ENCODE assay signal across 13 mouse cellular contexts in the genomic region with DNA sequence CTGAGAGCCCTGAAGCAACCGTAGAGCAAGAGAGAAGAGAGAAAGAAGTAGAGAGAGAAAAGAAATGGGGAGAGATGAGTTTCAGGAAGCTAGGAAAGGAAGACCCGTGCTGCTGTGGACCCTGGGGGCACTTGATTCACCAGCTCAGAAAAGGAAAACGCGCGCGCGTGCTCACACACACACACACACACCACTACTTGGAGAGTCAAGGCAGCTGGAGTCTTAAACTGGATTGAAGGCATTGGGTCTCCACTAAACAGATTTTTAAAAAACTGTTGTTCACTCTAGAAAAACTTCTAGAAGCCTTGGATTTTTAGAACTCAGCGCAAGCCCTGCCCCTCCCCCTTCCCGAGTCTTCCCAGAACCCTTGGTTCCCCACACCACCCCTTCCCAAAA. TPM values are rescaled to one million over a fixed set of nuclear protein-coding genes. Genes with fewer than 3 reads are reported as not detected.
DNase-seq lines count a peak whose midpoint lies in the region; ATAC-seq and TF ChIP-seq lines count a peak whose summit lies in the region.
"Had no signal": no experiment of that assay in that cellular context is flagged by ENCODE, and none has a peak within 500 bp of the region (broad histone marks: within the 10 kb centered on the region; RNA-seq: fewer than 3 reads in every experiment).

No protein-coding gene starts in this region.

- no peaks in the 10 kb centered on the region for H3K36me3 ChIP-seq in intestine, embryonic 14.5 days (ENCODE audit: control insufficient read depth, insufficient read depth, low read length)
- H3K36me3 ChIP-seq in intestine, embryonic 15.5 days, result no peaks in the 10 kb centered on the region
- no peaks in the 10 kb centered on the region for H3K36me3 ChIP-seq in embryonic facial prominence, embryonic 11.5 days (replicated peaks; ENCODE audit: control insufficient read depth, insufficient read depth, low read depth, low read length)
- no peaks in the 10 kb centered on the region for H3K36me3 ChIP-seq in hindbrain, postnatal 0 days (ENCODE audit: insufficient read depth, low read length)
- no peaks in the 10 kb centered on the region for H3K36me3 ChIP-seq in midbrain, postnatal 0 days (ENCODE audit: insufficient read depth, low read length)

- no peak for ATAC-seq in intestine, embryonic 14.5 days (replicated peaks; ENCODE audit: low FRiP score, low TSS enrichment, low read depth)
- ATAC-seq in intestine, embryonic 15.5 days, result no peak
- ATAC-seq in embryonic facial prominence, embryonic 11.5 days (replicated peaks; ENCODE audit: insufficient number of reproducible peaks, low FRiP score, low TSS enrichment, low read depth), result no peak
- no peak for ATAC-seq in hindbrain, postnatal 0 days
- no peak for ATAC-seq in midbrain, postnatal 0 days (ENCODE audit: low FRiP score)

- H3K4me1 ChIP-seq in intestine, embryonic 14.5 days (replicated peaks; ENCODE audit: control insufficient read depth, insufficient read depth, low read length), result peaks cover 11% of the 10 kb centered on the region
- H3K4me1 ChIP-seq in intestine, embryonic 15.5 days (replicated peaks), result peaks cover 21% of the 10 kb centered on the region
- H3K4me1 ChIP-seq in embryonic facial prominence, embryonic 11.5 days (ENCODE audit: control insufficient read depth, insufficient read depth, low read length), result no peaks in the 10 kb centered on the region; the same call in 1 of the 2 replicates
- 0 out of 2 replicates have a peak, but pooled peaks cover 3% of the 10 kb centered on the region for H3K4me1 ChIP-seq in hindbrain, postnatal 0 days (ENCODE audit: insufficient read depth, low read length)
- no peaks in the 10 kb centered on the region for H3K4me1 ChIP-seq in midbrain, postnatal 0 days (ENCODE audit: insufficient read depth, low read length)

- TF ChIP-seq CTCF in hindbrain, postnatal 0 days (IDR thresholded peaks at IDR 0.05; ENCODE audit: low read depth), result no peak
- TF ChIP-seq CTCF in midbrain, postnatal 0 days (IDR thresholded peaks at IDR 0.05), result no peak

- intact Hi-C loops in left cerebral cortex, postnatal 4 days (cut with DNase I), result loop anchor here (5.0 kb wide), 1 partner anchor 337 kb away; no protein-coding TSS in a partner anchor

- no peak overlapping the region for H3K4me3 ChIP-seq in intestine, embryonic 14.5 days (ENCODE audit: low read depth, low read length)
- H3K4me3 ChIP-seq in intestine, embryonic 15.5 days (replicated peaks), result no peak overlapping the region
- peak overlapping the region; percentile 33 for H3K4me3 ChIP-seq in embryonic facial prominence, embryonic 11.5 days (ENCODE audit: low read depth, low read length)
- peak overlapping the region; percentile 67 for H3K4me3 ChIP-seq in hindbrain, postnatal 0 days (ENCODE audit: low read length)
- peak overlapping the region; percentile 74 for H3K4me3 ChIP-seq in midbrain, postnatal 0 days (ENCODE audit: low read depth, low read length)

- peaks cover 99% of the 10 kb centered on the region for H3K27me3 ChIP-seq in intestine, embryonic 14.5 days (replicated peaks; ENCODE audit: control insufficient read depth, insufficient read depth, low read length)
- peaks cover 93% of the 10 kb centered on the region for H3K27me3 ChIP-seq in intestine, embryonic 15.5 days (replicated peaks)
- peaks cover 49% of the 10 kb centered on the region for H3K27me3 ChIP-seq in embryonic facial prominence, embryonic 11.5 days (ENCODE audit: control insufficient read depth, insufficient read depth, low read length)
- peaks cover 29% of the 10 kb centered on the region for H3K27me3 ChIP-seq in hindbrain, postnatal 0 days (ENCODE audit: insufficient read depth, low read length)
- H3K27me3 ChIP-seq in midbrain, postnatal 0 days (ENCODE audit: insufficient read depth, low read length), result peaks cover 4% of the 10 kb centered on the region; the same call in 1 of the 2 replicates

- DNase-seq in intestine, embryonic 14.5 days (ENCODE audit: low spot score), result peak; percentile 66
- DNase-seq in embryonic facial prominence, embryonic 11.5 days (ENCODE audit: low spot score), result peak; percentile 31
- DNase-seq in hindbrain, postnatal 0 days (ENCODE audit: low spot score), result peak; percentile 39
- no peak for DNase-seq in midbrain, postnatal 0 days (ENCODE audit: low spot score)
- no peak for DNase-seq in thymus, postnatal 0 days (ENCODE audit: low spot score)
- no peak for DNase-seq in left cerebral cortex, postnatal 4 days
- DNase-seq in cerebellum, adult 11-12 months, result no peak
- DNase-seq: adrenal gland, adult 8-10 months; cerebellum, postnatal 25 days; gastrocnemius, postnatal 36 days; layer of hippocampus, postnatal 36 days had no signal

- H3K9ac ChIP-seq in intestine, embryonic 14.5 days (ENCODE audit: low read length), result no peak overlapping the region
- H3K9ac ChIP-seq in intestine, embryonic 15.5 days, result no peak overlapping the region
- H3K9ac ChIP-seq in embryonic facial prominence, embryonic 11.5 days (replicated peaks; ENCODE audit: low read length), result peak overlapping the region; percentile 26; the same call in 1 of the 2 replicates
- peak overlapping the region; percentile 85 for H3K9ac ChIP-seq in hindbrain, postnatal 0 days (replicated peaks; ENCODE audit: low read length)
- peak overlapping the region; percentile 87 for H3K9ac ChIP-seq in midbrain, postnatal 0 days (replicated peaks; ENCODE audit: low read length, poor library complexity, severe bottlenecking)

- WGBS in intestine, embryonic 14.5 days, result 2% methylated on average over 9 of the region's 9 CpGs
- 4% methylated on average over 9 of the region's 9 CpGs for WGBS in intestine, embryonic 15.5 days
- WGBS in embryonic facial prominence, embryonic 11.5 days, result 3% methylated on average over 9 of the region's 9 CpGs
- 9% methylated on average over 9 of the region's 9 CpGs for WGBS in hindbrain, postnatal 0 days
- 10% methylated on average over 9 of the region's 9 CpGs for WGBS in midbrain, postnatal 0 days

- no peak overlapping the region for H3K4me2 ChIP-seq in intestine, embryonic 14.5 days (ENCODE audit: low read length)
- H3K4me2 ChIP-seq in intestine, embryonic 15.5 days (replicated peaks), result no peak overlapping the region
- peak overlapping the region; percentile 49 for H3K4me2 ChIP-seq in embryonic facial prominence, embryonic 11.5 days (ENCODE audit: low read depth, low read length)
- H3K4me2 ChIP-seq in hindbrain, postnatal 0 days (ENCODE audit: low read depth, low read length), result peak overlapping the region; percentile 62
- H3K4me2 ChIP-seq in midbrain, postnatal 0 days (ENCODE audit: low read depth, low read length, poor library complexity, severe bottlenecking), result peak overlapping the region; percentile 66

- no peak overlapping the region for H3K27ac ChIP-seq in intestine, embryonic 14.5 days (ENCODE audit: low read depth)
- H3K27ac ChIP-seq in intestine, embryonic 15.5 days, result no peak overlapping the region
- H3K27ac ChIP-seq in embryonic facial prominence, embryonic 11.5 days (replicated peaks; ENCODE audit: low read depth, low read length), result no peak overlapping the region
- H3K27ac ChIP-seq in hindbrain, postnatal 0 days, result peak overlapping the region; percentile 22
- peak overlapping the region; percentile 75 for H3K27ac ChIP-seq in midbrain, postnatal 0 days (ENCODE audit: low read depth, low read length)

- no peaks in the 10 kb centered on the region for H3K9me3 ChIP-seq in intestine, embryonic 14.5 days (ENCODE audit: control insufficient read depth, low read length)
- H3K9me3 ChIP-seq in intestine, embryonic 15.5 days, result no peaks in the 10 kb centered on the region
- H3K9me3 ChIP-seq in embryonic facial prominence, embryonic 11.5 days (replicated peaks; ENCODE audit: control insufficient read depth, low read length), result no peaks in the 10 kb centered on the region
- H3K9me3 ChIP-seq in hindbrain, postnatal 0 days (ENCODE audit: low read length), result no peaks in the 10 kb centered on the region
- no peaks in the 10 kb centered on the region for H3K9me3 ChIP-seq in midbrain, postnatal 0 days (ENCODE audit: low read length)

RNA-seq across cellular contexts. Expression of gene Irx1, which starts 3.2 kb away (rescaled TPM):
- not detected in 2 replicates for polyA plus RNA-seq in intestine, embryonic 14.5 days (2014; fragmentation: Nextera tagmentation; extraction: Ambion mirVana)
- not detected in 2 replicates for polyA plus RNA-seq in intestine, embryonic 15.5 days (2015; fragmentation: Nextera tagmentation; extraction: Ambion mirVana)
- 2.2 and 2.4 TPM in 2 replicates for polyA plus RNA-seq in embryonic facial prominence, embryonic 11.5 days (2014; fragmentation: Nextera tagmentation; extraction: Ambion mirVana)
- total RNA-seq in hindbrain, postnatal 0 days (2014; rRNA removed), result 69.9 and 83.6 TPM in 2 replicates
- 6.2 and 8.2 TPM in 2 replicates for polyA plus RNA-seq in hindbrain, postnatal 0 days (2015; fragmentation: Nextera tagmentation; extraction: Ambion mirVana)
- total RNA-seq in midbrain, postnatal 0 days (2014; rRNA removed), result 93.0 and 96.1 TPM in 2 replicates
- polyA plus RNA-seq in midbrain, postnatal 0 days (2015; fragmentation: Nextera tagmentation; extraction: Ambion mirVana), result 8.3 and 9.1 TPM in 2 replicates
- polyA plus RNA-seq in thymus, postnatal 0 days (2015; fragmentation: Nextera tagmentation; extraction: Ambion mirVana), result 0.05 TPM in 2 replicates
- 1 to 10 TPM in 1 of 2 experiments, under 1 TPM in 1; 0.34 to 1.2 TPM for total RNA-seq in left cerebral cortex, postnatal 4 days (2021)
- total RNA-seq: adrenal gland, adult 8-10 months; gastrocnemius, postnatal 36 days had no signal
- polyA plus RNA-seq: spleen, adult 2 months had no signal

Comparison
In these comparisons a context has a peak if more than half of its experiments do, and no peak if none do; other contexts are left out.
1. DNase-seq: peak in intestine, embryonic 14.5 days (single experiment), embryonic facial prominence, embryonic 11.5 days (single experiment) and hindbrain, postnatal 0 days (single experiment); none in midbrain, postnatal 0 days (single experiment), thymus, postnatal 0 days (single experiment), left cerebral cortex, postnatal 4 days (single experiment) and cerebellum, adult 11-12 months (single experiment).
2. H3K27ac ChIP-seq: peak in hindbrain, postnatal 0 days (single experiment) and midbrain, postnatal 0 days (single experiment); none in intestine, embryonic 14.5 days (single experiment), intestine, embryonic 15.5 days (single experiment) and embryonic facial prominence, embryonic 11.5 days (single experiment).
3. H3K4me2 ChIP-seq: peak in embryonic facial prominence, embryonic 11.5 days (single experiment), hindbrain, postnatal 0 days (single experiment) and midbrain, postnatal 0 days (single experiment); none in intestine, embryonic 14.5 days (single experiment) and intestine, embryonic 15.5 days (single experiment).
4. H3K4me3 ChIP-seq: peak in embryonic facial prominence, embryonic 11.5 days (single experiment), hindbrain, postnatal 0 days (single experiment) and midbrain, postnatal 0 days (single experiment); none in intestine, embryonic 14.5 days (single experiment) and intestine, embryonic 15.5 days (single experiment).
5. H3K9ac ChIP-seq: peak in embryonic facial prominence, embryonic 11.5 days (single experiment), hindbrain, postnatal 0 days (single experiment) and midbrain, postnatal 0 days (single experiment); none in intestine, embryonic 14.5 days (single experiment) and intestine, embryonic 15.5 days (single experiment).